Mouse (Mus musculus) heart, adult 18-20 months (tissue): ENCODE results near the gene Elmsan1. TPM values are rescaled to one million over a fixed set of nuclear protein-coding genes. Genes with fewer than 3 reads are reported as not detected.

Source experiments
- DNase-seq, 2 experiments: peaks; one replicate each; pipeline ENCODE4 v3.0.0; 2021 to 2022; ENCODE audit warnings: mixed read lengths in 1 of 2
- total RNA-seq, 2 experiments: library from RNA; stranded (reverse); gene quantifications; 2 replicates each; pipeline ENCODE4 v1.2.3; 2021

The Elmsan1 gene
- total RNA-seq, 2 experiments from 2014 or later: 10.5 to 13.3 TPM

GRCm38 (mm10) chr12:84215758-84216440, 2.8 kb downstream of the Elmsan1 start:
- peak; percentile 35 to 56 for DNase-seq

GRCm38 (mm10) chr12:84214495-84215175, 4.0 kb downstream of the Elmsan1 start:
- peak in 1 of 2 experiments; percentile 25 for DNase-seq

- peak in 1 of 2 experiments; percentile 61 for DNase-seq
Observed at GRCm38 (mm10) chr12:84212297-84212696, 6.4 kb downstream of the Elmsan1 start.

- no peak for DNase-seq
Observed at GRCm38 (mm10) chr12:84211021-84211538, 7.6 kb downstream of the Elmsan1 start.

- DNase-seq: no peak
Observed at GRCm38 (mm10) chr12:84210288-84210687, 8.4 kb downstream of the Elmsan1 start.

- no peak for DNase-seq
Observed at GRCm38 (mm10) chr12:84209093-84209492, 9.6 kb downstream of the Elmsan1 start.

- peak in 1 of 2 experiments; percentile 52 for DNase-seq
Observed at GRCm38 (mm10) chr12:84207209-84207817, 11.4 kb downstream of the Elmsan1 start.

- DNase-seq: peak; percentile 50 to 56
Observed at GRCm38 (mm10) chr12:84206525-84206924, 12.2 kb downstream of the Elmsan1 start.

GRCm38 (mm10) chr12:84205659-84206185, 13.0 kb downstream of the Elmsan1 start:
- DNase-seq: no peak

- DNase-seq: no peak
Observed at GRCm38 (mm10) chr12:84204662-84205061, 14.0 kb downstream of the Elmsan1 start.

GRCm38 (mm10) chr12:84203778-84204216, 14.9 kb downstream of the Elmsan1 start:
- no peak for DNase-seq

GRCm38 (mm10) chr12:84203170-84203777, 15.4 kb downstream of the Elmsan1 start:
- no peak for DNase-seq

- DNase-seq: no peak
Observed at GRCm38 (mm10) chr12:84202561-84202960, 16.1 kb downstream of the Elmsan1 start.

GRCm38 (mm10) chr12:84201686-84202484, 16.8 kb downstream of the Elmsan1 start:
- no peak for DNase-seq

- no peak for DNase-seq
Observed at GRCm38 (mm10) chr12:84201222-84201621, 17.5 kb downstream of the Elmsan1 start.

GRCm38 (mm10) chr12:84198880-84199279, 19.8 kb downstream of the Elmsan1 start:
- DNase-seq: no peak

- DNase-seq: no peak
Observed at GRCm38 (mm10) chr12:84198076-84198679, 20.5 kb downstream of the Elmsan1 start.

- DNase-seq: no peak
Observed at GRCm38 (mm10) chr12:84195195-84195594, 23.5 kb downstream of the Elmsan1 start.

- no peak for DNase-seq
Observed at GRCm38 (mm10) chr12:84194400-84195109, 24.1 kb downstream of the Elmsan1 start.
